Mouse (Mus musculus) kidney, embryonic 14.5 days (tissue): Measurements from ENCODE around the gene Ddx27. TPM values are rescaled to one million over a fixed set of nuclear protein-coding genes. Genes with fewer than 3 reads are reported as not detected.
A peak's percentile ranks its signal among the peaks of the same experiment; 100 is the strongest.

Experiments
- ATAC-seq: fragments of 200-750 bp; cut with Nextera tagmentation; 2 replicates; pipeline ENCODE4 v1.8.0; 2017; ENCODE audit warnings: moderate number of reproducible peaks, mild to moderate bottlenecking, moderate TSS enrichment, moderate library complexity; ENCODE audit not compliant: low FRiP score, low TSS enrichment
- H3K27ac ChIP-seq: fragments of 300-500 bp; sonication (generic); 2 replicates; pipeline ENCODE4 v1.5.1; 2014; ENCODE audit warnings: low read depth, mild to moderate bottlenecking, low read length, moderate library complexity, mixed read lengths
- H3K27me3 ChIP-seq: fragments of 300-500 bp; sonication (generic); 2 replicates; pipeline ENCODE4 v1.6.1; 2014; ENCODE audit warnings: mild to moderate bottlenecking, low read length; ENCODE audit not compliant: control insufficient read depth, insufficient read depth
- H3K36me3 ChIP-seq: fragments of 300-500 bp; sonication (generic); 2 replicates; pipeline ENCODE4 v1.6.1; 2014; ENCODE audit warnings: low read length, mixed read lengths; ENCODE audit not compliant: control insufficient read depth, insufficient read depth
- H3K4me1 ChIP-seq: fragments of 300-500 bp; sonication (generic); 2 replicates; pipeline ENCODE4 v1.6.1; 2014; ENCODE audit warnings: low read length, mixed read lengths; ENCODE audit not compliant: control insufficient read depth, insufficient read depth
- H3K4me2 ChIP-seq: fragments of 300-500 bp; sonication (generic); replicated peaks from 2 replicates; pipeline ENCODE4 v1.6.1; 2014; ENCODE audit warnings: low read depth, mild to moderate bottlenecking, low read length
- H3K4me3 ChIP-seq: fragments of 300-500 bp; sonication (generic); 2 replicates; pipeline ENCODE4 v1.5.1; 2014; ENCODE audit warnings: mild to moderate bottlenecking, low read length
- H3K9ac ChIP-seq: fragments of 300-500 bp; sonication (generic); 2 replicates; pipeline ENCODE4 v1.6.1; 2014; ENCODE audit warnings: low read depth, mild to moderate bottlenecking, low read length, moderate library complexity
- H3K9me3 ChIP-seq: fragments of 300-500 bp; sonication (generic); 2 replicates; pipeline ENCODE4 v1.6.1; 2016; ENCODE audit warnings: low read length; ENCODE audit not compliant: control insufficient read depth
- WGBS: fragments of 180-500 bp; shearing (Covaris S2); extraction: QIAGEN DNeasy Blood & Tissue Kit; methylation state at CpG from one replicate; pipeline ENCODE4 v1.1.7; 2014; 5-methylcytosine and 5-hydroxymethylcytosine counted together
- polyA plus RNA-seq: library from polyadenylated mRNA; unstranded; fragments of >200 nt; fragmentation: Nextera tagmentation; extraction: Ambion mirVana; gene quantifications from 2 replicates; pipeline ENCODE4 v1.2.1, GENCODE M21; 2014

The Ddx27 gene
- polyA plus RNA-seq, 1 experiment from 2014 or later: 55.8 TPM

- Histone ChIP-seq H3K4me3 (no peak overlapping the region), H3K27me3 (no peaks in the 10 kb centered on the region), H3K9me3 (no peaks in the 10 kb centered on the region), H3K4me1 (peaks cover 12% of the 10 kb centered on the region; the same call in 1 of the 2 replicates), H3K27ac (no peak overlapping the region), H3K36me3 (no peaks in the 10 kb centered on the region), H3K9ac (no peak overlapping the region), H3K4me2 (no peak overlapping the region)
- 78% methylated on average over 3 of the region's 3 CpGs for WGBS
- no peak for ATAC-seq
Observed at GRCm38 (mm10) chr2:167080387-167080786, 65.4 kb downstream of the Ddx27 start.

GRCm38 (mm10) chr2:167081135-167081534, 66.1 kb downstream of the Ddx27 start:
- Histone ChIP-seq H3K9ac (no peak overlapping the region), H3K27ac (no peak overlapping the region), H3K27me3 (no peaks in the 10 kb centered on the region), H3K4me3 (no peak overlapping the region), H3K4me1 (peaks cover 15% of the 10 kb centered on the region; the same call in 1 of the 2 replicates), H3K36me3 (no peaks in the 10 kb centered on the region), H3K4me2 (no peak overlapping the region), H3K9me3 (no peaks in the 10 kb centered on the region)
- ATAC-seq: no peak
- 54% methylated on average over 6 of the region's 6 CpGs for WGBS

GRCm38 (mm10) chr2:167081639-167082038, 66.6 kb downstream of the Ddx27 start:
- peak; percentile 81 for ATAC-seq
- 9% methylated on average over 4 of the region's 4 CpGs for WGBS

More at GRCm38 (mm10) chr2:167081639-167082038, 66.6 kb downstream of the Ddx27 start:
- Histone ChIP-seq H3K4me3 (no peak overlapping the region), H3K27me3 (no peaks in the 10 kb centered on the region), H3K36me3 (no peaks in the 10 kb centered on the region), H3K27ac (no peak overlapping the region), H3K9ac (no peak overlapping the region), H3K4me1 (peaks cover 17% of the 10 kb centered on the region; the same call in 1 of the 2 replicates), H3K4me2 (no peak overlapping the region), H3K9me3 (no peaks in the 10 kb centered on the region)

Other genes with a start within 250 kb of the Ddx27 start
- gene Trp53rkb, start 222.7 kb upstream of the Ddx27 start, polyA plus RNA-seq: 9.1 and 10.1 TPM in 2 replicates
- 2.8 and 5.6 TPM in 2 replicates for gene Arfgef2, start 209.6 kb upstream of the Ddx27 start, polyA plus RNA-seq
- 135 and 187 TPM in 2 replicates for gene Cse1l, start 109.2 kb upstream of the Ddx27 start, polyA plus RNA-seq
- 43.2 and 81.7 TPM in 2 replicates for gene Stau1, start 18.9 kb upstream of the Ddx27 start, polyA plus RNA-seq
- gene Znfx1, start 47.8 kb downstream of the Ddx27 start, polyA plus RNA-seq: 4.3 and 10.5 TPM in 2 replicates
- gene Kcnb1, start 175.0 kb downstream of the Ddx27 start, polyA plus RNA-seq: 1.5 and 1.7 TPM in 2 replicates
- gene Ptgis, start 225.4 kb downstream of the Ddx27 start, polyA plus RNA-seq: 15.5 and 18.0 TPM in 2 replicates